Mouse (Mus musculus) adrenal gland, postnatal 10 days (tissue): ENCODE measurements around the gene Plce1. TPM values are rescaled to one million over a fixed set of nuclear protein-coding genes. Genes with fewer than 3 reads are reported as not detected.

ENCODE experiments used
- DNase-seq: peaks from one replicate; pipeline ENCODE4 v3.0.0; 2021; ENCODE audit warnings: mixed read lengths
- total RNA-seq, 2 experiments: library from RNA; stranded (reverse); gene quantifications; 2 replicates each; pipeline ENCODE4 v1.2.3; 2021

Gene Plce1
- total RNA-seq, 2 experiments from 2014 or later: 8.8 to 11.0 TPM

- DNase-seq: no peak
Observed at GRCm38 (mm10) chr19:38723969-38724368, 243.1 kb downstream of the Plce1 start.

- DNase-seq: no peak
Observed at GRCm38 (mm10) chr19:38728842-38729241, 247.9 kb downstream of the Plce1 start.

GRCm38 (mm10) chr19:38729264-38729663, 248.4 kb downstream of the Plce1 start:
- no peak for DNase-seq

GRCm38 (mm10) chr19:38744546-38744945, 263.6 kb downstream of the Plce1 start:
- DNase-seq: no peak

GRCm38 (mm10) chr19:38745810-38746491, 265.0 kb downstream of the Plce1 start:
- DNase-seq: no peak

GRCm38 (mm10) chr19:38746492-38747014, 265.6 kb downstream of the Plce1 start:
- DNase-seq: no peak

GRCm38 (mm10) chr19:38750192-38750591, 269.3 kb downstream of the Plce1 start:
- DNase-seq: no peak

- DNase-seq: no peak
Observed at GRCm38 (mm10) chr19:38757161-38757560, 276.3 kb downstream of the Plce1 start.

- DNase-seq: no peak
Observed at GRCm38 (mm10) chr19:38758056-38758455, 277.1 kb downstream of the Plce1 start.

- DNase-seq: no peak
Observed at GRCm38 (mm10) chr19:38758685-38759472, 278.0 kb downstream of the Plce1 start.

GRCm38 (mm10) chr19:38760441-38760840, 279.5 kb downstream of the Plce1 start:
- no peak for DNase-seq

- DNase-seq: peak; percentile 68
Observed at GRCm38 (mm10) chr19:38766306-38766705, 285.4 kb downstream of the Plce1 start.

GRCm38 (mm10) chr19:38775548-38775947, 294.6 kb downstream of the Plce1 start:
- peak; percentile 73 for DNase-seq

GRCm38 (mm10) chr19:38778805-38779204, 297.9 kb downstream of the Plce1 start:
- no peak for DNase-seq

- no peak for DNase-seq
Observed at GRCm38 (mm10) chr19:38783542-38783941, 302.6 kb downstream of the Plce1 start.

- no peak for DNase-seq
Observed at GRCm38 (mm10) chr19:38787756-38788155, 306.8 kb downstream of the Plce1 start.

- DNase-seq: no peak
Observed at GRCm38 (mm10) chr19:38793563-38794045, 312.7 kb downstream of the Plce1 start.

- DNase-seq: no peak
Observed at GRCm38 (mm10) chr19:38796546-38796945, 315.6 kb downstream of the Plce1 start.

- no peak for DNase-seq
Observed at GRCm38 (mm10) chr19:38798291-38798690, 317.4 kb downstream of the Plce1 start.

GRCm38 (mm10) chr19:38798801-38799200, 317.9 kb downstream of the Plce1 start:
- peak; percentile 37 for DNase-seq

- no peak for DNase-seq
Observed at GRCm38 (mm10) chr19:38818191-38818590, 337.3 kb downstream of the Plce1 start.

- DNase-seq: peak; percentile 97
Observed at GRCm38 (mm10) chr19:38818766-38819426, 338.0 kb downstream of the Plce1 start, which contains the start of gene Noc3l. TSS of gene Noc3l (minus strand) at chr19:38819237.

GRCm38 (mm10) chr19:38819427-38819802, 338.5 kb downstream of the Plce1 start:
- no peak for DNase-seq
